Mouse (Mus musculus) lung, postnatal 0 days (tissue): ENCODE measurements at regions not wholly inside any gene's neighbourhood (a gene's known extent, or its start where the extent isn't known, plus 50 kb on each side); places are given as distances from the start of the nearest gene placed in this dataset.
"Not testable (repeated sequence)": the region's sequence is repeated elsewhere in the genome, so short reads cannot be mapped to it uniquely, and the experiment has no call there.

ENCODE experiments used
- ATAC-seq: fragments of 200-750 bp; cut with Nextera tagmentation; 2 replicates; pipeline ENCODE4 v1.8.0; 2017; ENCODE audit warnings: moderate library complexity
- DNase-seq: peaks from one replicate; pipeline ENCODE4 v3.0.0-alpha.2; 2016; ENCODE audit warnings: low spot score
- H3K27ac ChIP-seq: fragments of 300-500 bp; sonication (generic); 2 replicates; pipeline ENCODE4 v1.5.1; 2014; ENCODE audit warnings: antibody characterized with exemption, mild to moderate bottlenecking, low read length, mixed read lengths
- H3K27me3 ChIP-seq: fragments of 300-500 bp; sonication (generic); replicated peaks from 2 replicates; pipeline ENCODE4 v1.6.1; 2014; ENCODE audit warnings: low read length, mixed read lengths; ENCODE audit not compliant: insufficient read depth
- H3K36me3 ChIP-seq: fragments of 300-500 bp; sonication (generic); 2 replicates; pipeline ENCODE4 v1.6.1; 2014; ENCODE audit warnings: low read length, mixed read lengths; ENCODE audit not compliant: insufficient read depth
- H3K4me1 ChIP-seq: fragments of 300-500 bp; sonication (generic); 2 replicates; pipeline ENCODE4 v1.6.1; 2014; ENCODE audit warnings: antibody characterized with exemption, low read depth, low read length, mixed read lengths; ENCODE audit not compliant: insufficient read depth
- H3K4me2 ChIP-seq: fragments of 300-500 bp; sonication (generic); replicated peaks from 2 replicates; pipeline ENCODE4 v1.6.1; 2014; ENCODE audit warnings: low read depth, mild to moderate bottlenecking, low read length, moderate library complexity, mixed read lengths
- H3K4me3 ChIP-seq: fragments of 300-500 bp; sonication (generic); 2 replicates; pipeline ENCODE4 v1.5.1; 2014; ENCODE audit warnings: low read depth, low read length
- H3K9ac ChIP-seq: fragments of 300-500 bp; sonication (generic); replicated peaks from 2 replicates; pipeline ENCODE4 v1.6.1; 2014; ENCODE audit warnings: low read depth, mild to moderate bottlenecking
- H3K9me3 ChIP-seq: fragments of 300-500 bp; sonication (generic); 2 replicates; pipeline ENCODE4 v1.6.1; 2016; ENCODE audit warnings: low read length, mixed read lengths
- CTCF ChIP-seq: IDR thresholded peaks from 2 replicates; pipeline ENCODE4 v1.5.1; 2016; ENCODE audit warnings: antibody characterized with exemption, mild to moderate bottlenecking
- EP300 ChIP-seq: IDR thresholded peaks from 2 replicates; pipeline ENCODE4 v1.6.1; 2016; ENCODE audit warnings: antibody characterized with exemption, mild to moderate bottlenecking, control low read depth
- WGBS: fragments of 180-500 bp; shearing (Covaris S2); extraction: QIAGEN DNeasy Blood & Tissue Kit; methylation state at CpG from one replicate; pipeline ENCODE4 v1.1.7; 2014; 5-methylcytosine and 5-hydroxymethylcytosine counted together

DNA sequence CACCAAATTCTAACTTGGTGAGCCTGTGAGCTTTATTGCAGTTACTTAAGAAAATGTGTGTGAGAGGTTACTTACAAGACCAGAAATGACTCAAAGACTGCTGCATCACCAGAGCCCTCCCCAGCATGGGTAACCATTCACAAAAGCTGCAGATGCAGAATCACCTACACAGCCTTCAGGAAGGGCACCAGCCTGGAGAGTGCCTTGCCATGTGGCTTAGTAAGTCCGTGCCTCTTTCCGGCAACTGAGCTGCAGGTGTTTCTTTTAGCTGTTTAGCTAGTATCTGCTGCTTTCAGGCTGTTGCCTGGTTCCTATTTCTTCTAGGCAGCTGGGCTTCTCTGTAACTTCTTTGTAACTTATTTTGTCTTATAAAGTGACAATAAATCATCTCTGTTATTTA is 213.2 kb upstream of the Stxbp6 start:
- whole genome bisulfite sequencing: 53% methylated on average over 2 of the region's 2 CpGs
- DNase-seq (no peak), ATAC-seq (no peak)
- Histone ChIP-seq H3K4me1 (no peaks in the 10 kb centered on the region), H3K9ac (no peak overlapping the region), H3K9me3 (no peaks in the 10 kb centered on the region), H3K4me3 (no peak overlapping the region), H3K36me3 (no peaks in the 10 kb centered on the region), H3K4me2 (no peak overlapping the region), H3K27ac (no peak overlapping the region), H3K27me3 (no peaks in the 10 kb centered on the region)
- no peak for TF ChIP-seq EP300
- no peak for TF ChIP-seq CTCF

DNA sequence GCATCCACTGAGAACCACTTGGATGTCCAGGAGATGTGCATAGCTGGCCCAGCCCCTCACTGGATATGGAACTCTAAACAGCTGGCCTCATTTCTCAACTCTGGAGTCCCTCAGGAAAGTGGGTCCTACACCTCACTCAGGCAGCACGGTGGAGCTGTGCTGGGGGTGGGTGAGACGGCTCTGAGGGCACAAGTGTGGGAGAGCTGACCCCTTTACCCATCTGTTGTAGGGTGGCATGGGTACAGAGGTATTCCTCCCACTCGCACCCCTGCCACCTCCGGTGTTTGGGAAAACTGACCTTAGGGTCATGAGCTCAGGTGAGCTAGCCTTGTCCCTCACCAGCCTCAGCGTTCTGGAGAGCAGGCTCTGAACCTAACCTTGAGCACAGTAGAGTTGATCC is 181.8 kb upstream of the Stxbp6 start:
- H3K27ac ChIP-seq: no peak overlapping the region
- no peak overlapping the region for H3K4me3 ChIP-seq
- no peak overlapping the region for H3K4me2 ChIP-seq
- no peaks in the 10 kb centered on the region for H3K9me3 ChIP-seq
- no peaks in the 10 kb centered on the region for H3K36me3 ChIP-seq
- WGBS: 83% methylated on average over 5 of the region's 5 CpGs
- TF ChIP-seq CTCF: no peak
- TF ChIP-seq EP300: no peak
- H3K9ac ChIP-seq: no peak overlapping the region
- no peaks in the 10 kb centered on the region for H3K4me1 ChIP-seq
- ATAC-seq (no peak), DNase-seq (no peak)
- no peaks in the 10 kb centered on the region for H3K27me3 ChIP-seq

DNA sequence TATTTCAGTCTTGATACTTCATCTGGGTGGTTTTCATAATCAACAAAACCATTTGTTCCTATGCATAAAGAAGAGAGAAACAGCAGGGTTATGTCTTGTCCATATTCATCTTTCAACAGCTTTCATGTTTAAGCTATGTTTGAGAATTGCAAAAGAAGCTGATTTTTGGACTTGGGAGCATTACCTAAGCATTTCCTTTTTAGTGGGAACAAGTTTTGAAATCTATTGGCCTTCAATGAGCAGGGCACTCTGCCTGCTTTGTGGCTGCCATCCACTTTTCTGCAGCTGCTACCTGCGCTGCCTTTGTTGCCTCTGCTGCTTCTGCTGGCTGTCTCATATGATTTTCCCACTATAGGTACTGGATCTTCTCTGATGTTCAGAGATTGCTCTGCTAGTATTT is 136.6 kb upstream of the Stxbp6 start:
- no peak overlapping the region for H3K9ac ChIP-seq
- 96% methylated on average over 1 of the region's 1 CpGs for WGBS
- H3K36me3 ChIP-seq: no peaks in the 10 kb centered on the region
- H3K4me2 ChIP-seq: no peak overlapping the region
- H3K27ac ChIP-seq: no peak overlapping the region
- TF ChIP-seq EP300 (no peak), CTCF (no peak)
- H3K27me3 ChIP-seq: no peaks in the 10 kb centered on the region
- no peak overlapping the region for H3K4me3 ChIP-seq
- DNase-seq (peak; percentile 15), ATAC-seq (no peak)
- H3K4me1 ChIP-seq: no peaks in the 10 kb centered on the region
- H3K9me3 ChIP-seq: no peaks in the 10 kb centered on the region

DNA sequence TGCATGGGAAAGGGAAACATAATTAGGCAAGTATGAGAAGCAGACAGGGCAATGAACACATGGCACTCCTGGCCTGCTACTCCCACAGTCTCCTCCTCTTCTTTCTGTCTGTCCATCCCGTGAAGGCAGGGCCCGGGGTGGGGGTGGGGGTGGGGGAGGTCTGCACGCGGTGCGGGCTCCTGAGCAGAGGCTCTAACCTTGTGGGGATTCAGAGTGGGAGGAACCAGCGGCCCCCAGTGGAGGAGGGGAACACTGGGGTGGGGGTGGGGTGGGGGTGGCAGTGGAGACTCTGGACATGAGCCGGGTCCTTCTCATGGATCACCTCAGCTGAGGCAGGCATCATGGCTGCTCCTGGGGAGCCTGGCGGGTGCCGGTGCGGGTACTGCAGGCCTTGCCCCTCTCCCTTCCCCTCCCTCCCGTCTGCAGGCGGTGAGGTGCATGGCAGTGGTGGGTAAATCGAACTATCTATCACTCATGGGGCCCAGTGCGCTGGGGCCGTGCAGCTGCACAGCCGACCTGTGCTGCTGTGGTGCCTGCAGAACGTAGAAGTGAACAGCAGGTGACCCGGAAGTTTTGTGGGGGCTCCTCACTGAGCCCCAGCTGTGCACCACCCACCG is 120.9 kb upstream of the Stxbp6 start:
- no peak overlapping the region for H3K27ac ChIP-seq
- DNase-seq (no peak), ATAC-seq (no peak)
- H3K9ac ChIP-seq: no peak overlapping the region
- no peaks in the 10 kb centered on the region for H3K36me3 ChIP-seq
- no peak overlapping the region for H3K4me3 ChIP-seq
- WGBS: 65% methylated on average over 17 of the region's 19 CpGs
- no peak for TF ChIP-seq CTCF
- no peak for TF ChIP-seq EP300
- no peaks in the 10 kb centered on the region for H3K9me3 ChIP-seq
- H3K4me1 ChIP-seq: no peaks in the 10 kb centered on the region
- H3K4me2 ChIP-seq: no peak overlapping the region
- no peaks in the 10 kb centered on the region for H3K27me3 ChIP-seq

DNA sequence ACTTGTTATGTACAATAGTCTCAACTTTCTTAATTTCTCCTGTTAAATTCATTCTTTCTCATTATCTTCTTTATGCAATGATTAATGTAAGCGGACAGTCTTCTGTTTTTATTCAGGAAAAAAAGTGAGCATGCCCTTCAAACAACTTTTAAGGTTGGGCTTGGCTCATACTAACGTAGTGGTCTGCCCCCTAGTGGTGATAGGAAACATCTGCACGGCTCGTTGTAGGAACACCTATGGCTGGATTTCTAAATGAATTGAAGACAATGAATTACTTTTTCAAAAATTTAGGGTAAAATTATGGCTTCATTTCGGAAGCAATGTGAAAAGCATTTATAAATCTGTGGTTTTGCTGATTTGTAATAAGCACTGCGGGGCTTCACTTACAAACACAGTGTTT is 112.6 kb upstream of the Stxbp6 start:
- H3K27ac ChIP-seq: no peak overlapping the region
- no peaks in the 10 kb centered on the region for H3K9me3 ChIP-seq
- H3K27me3 ChIP-seq: no peaks in the 10 kb centered on the region
- no peak for TF ChIP-seq EP300
- TF ChIP-seq CTCF: peak; percentile 87
- H3K4me2 ChIP-seq: no peak overlapping the region
- no peak overlapping the region for H3K9ac ChIP-seq
- ATAC-seq: no peak
- DNase-seq: peak; percentile 74
- no peaks in the 10 kb centered on the region for H3K36me3 ChIP-seq
- H3K4me1 ChIP-seq: no peaks in the 10 kb centered on the region
- H3K4me3 ChIP-seq: no peak overlapping the region
- 10% methylated on average over 6 of the region's 6 CpGs for WGBS

DNA sequence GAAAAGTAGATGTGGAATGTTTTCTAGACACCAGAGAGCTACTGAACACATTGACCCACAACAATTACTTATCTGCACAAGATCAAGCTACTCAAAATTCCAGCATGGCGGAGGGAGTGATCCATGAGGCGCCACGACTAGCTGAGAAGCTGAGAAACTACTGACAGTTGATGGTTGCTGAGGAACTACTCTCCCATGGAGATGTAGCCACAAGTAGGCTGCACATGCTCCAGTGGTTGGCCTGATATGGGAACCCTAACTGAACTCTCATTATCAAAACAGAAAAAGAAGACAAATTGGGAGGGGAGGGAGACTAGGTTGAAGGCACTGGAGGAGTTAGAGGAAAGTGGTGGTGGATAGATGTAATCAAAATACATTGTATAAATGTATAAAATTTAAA is 110.0 kb upstream of the Stxbp6 start:
- no peak overlapping the region for H3K27ac ChIP-seq
- 85% methylated on average over 3 of the region's 3 CpGs for WGBS
- H3K4me3 ChIP-seq: no peak overlapping the region
- no peaks in the 10 kb centered on the region for H3K36me3 ChIP-seq
- no peak for ATAC-seq
- H3K27me3 ChIP-seq: no peaks in the 10 kb centered on the region
- H3K9me3 ChIP-seq: no peaks in the 10 kb centered on the region
- no peak overlapping the region for H3K4me2 ChIP-seq
- H3K4me1 ChIP-seq: no peaks in the 10 kb centered on the region
- TF ChIP-seq EP300 (no peak), CTCF (no peak)
- H3K9ac ChIP-seq: no peak overlapping the region
- no peak for DNase-seq

DNA sequence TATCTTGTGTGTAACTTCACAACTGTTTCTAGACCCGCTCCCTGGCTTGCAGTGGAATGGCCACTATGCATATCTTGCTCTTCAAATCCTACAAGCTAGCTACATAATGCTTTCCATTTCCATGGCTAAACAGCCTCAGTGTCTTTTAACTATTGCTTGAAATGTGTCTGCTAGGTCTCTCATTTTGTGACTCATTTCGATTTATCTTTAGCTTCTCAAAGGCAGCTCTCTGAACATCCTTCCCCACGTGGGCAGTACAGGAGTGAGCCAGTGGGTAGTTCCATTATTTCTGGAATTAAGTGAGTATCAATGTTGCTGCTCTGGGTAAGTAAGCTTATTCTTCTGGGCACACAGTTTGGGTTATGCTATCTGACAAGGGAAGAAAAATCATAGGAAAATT is 102.9 kb upstream of the Stxbp6 start:
- DNase-seq: no peak
- no peak for ATAC-seq
- Histone ChIP-seq H3K36me3 (no peaks in the 10 kb centered on the region), H3K4me2 (no peak overlapping the region), H3K27ac (no peak overlapping the region), H3K9me3 (no peaks in the 10 kb centered on the region), H3K27me3 (no peaks in the 10 kb centered on the region), H3K9ac (no peak overlapping the region), H3K4me1 (no peaks in the 10 kb centered on the region), H3K4me3 (no peak overlapping the region)
- no peak for TF ChIP-seq EP300
- TF ChIP-seq CTCF: no peak
- WGBS: 68% methylated on average over 3 of the region's 3 CpGs

DNA sequence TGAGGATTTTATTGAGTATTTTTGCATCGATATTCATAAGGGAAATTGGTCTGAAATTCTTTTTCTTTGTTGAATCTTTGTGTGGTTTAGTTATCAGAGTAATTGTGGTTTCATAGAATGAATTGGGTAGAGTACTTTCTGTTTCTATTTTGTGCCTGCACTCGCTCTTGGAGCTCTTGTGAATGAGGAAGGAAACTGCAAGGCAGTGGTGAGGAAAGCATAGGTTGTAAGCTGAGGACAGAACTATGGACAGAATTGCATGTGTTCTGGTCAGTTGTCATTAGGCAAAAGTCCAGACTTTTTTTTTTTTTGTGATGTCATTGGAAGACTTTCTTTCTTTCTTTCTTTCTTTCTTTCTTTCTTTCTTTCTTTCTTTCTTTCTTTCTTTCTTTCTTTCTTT is 100.8 kb upstream of the Stxbp6 start:
- DNase-seq, H3K27me3 ChIP-seq, H3K9me3 ChIP-seq, H3K4me3 ChIP-seq, H3K9ac ChIP-seq, H3K4me1 ChIP-seq, H3K36me3 ChIP-seq, H3K27ac ChIP-seq, H3K4me2 ChIP-seq, ATAC-seq: not testable (repeated sequence)
- 76% methylated on average over 2 of the region's 2 CpGs for WGBS
